Mouse (Mus musculus) forebrain, embryonic 14.5 days (tissue): ENCODE results near the gene Plekhb1. TPM values are rescaled to one million over a fixed set of nuclear protein-coding genes. Genes with fewer than 3 reads are reported as not detected.

Experiments used
- ATAC-seq: fragments of 200-750 bp; cut with Nextera tagmentation; 2 replicates; pipeline ENCODE4 v1.8.0; 2017; ENCODE audit warnings: mild to moderate bottlenecking, moderate library complexity
- DNase-seq: peaks from one replicate; pipeline ENCODE4 v3.0.0-alpha.2; 2015; ENCODE audit warnings: low spot score
- H3K27ac ChIP-seq: fragments of 300-500 bp; sonication (generic); 2 replicates; pipeline ENCODE4 v1.5.1; 2014; ENCODE audit warnings: low read depth, mild to moderate bottlenecking, control low read depth, low read length, moderate library complexity
- H3K27me3 ChIP-seq: fragments of 300-500 bp; sonication (generic); replicated peaks from 2 replicates; pipeline ENCODE4 v1.6.1; 2014; ENCODE audit warnings: low read length, control low read depth, mixed read lengths; ENCODE audit not compliant: control insufficient read depth, insufficient read depth
- H3K36me3 ChIP-seq: fragments of 300-500 bp; sonication (generic); 2 replicates; pipeline ENCODE4 v1.6.1; 2014; ENCODE audit warnings: low read length, control low read depth; ENCODE audit not compliant: control insufficient read depth, insufficient read depth
- H3K4me1 ChIP-seq: fragments of 300-500 bp; sonication (generic); 2 replicates; pipeline ENCODE4 v1.6.1; 2014; ENCODE audit warnings: antibody characterized with exemption, low read length, control low read depth; ENCODE audit not compliant: control insufficient read depth, insufficient read depth
- H3K4me2 ChIP-seq: fragments of 300-500 bp; sonication (generic); 2 replicates; pipeline ENCODE4 v1.6.1; 2014; ENCODE audit warnings: mild to moderate bottlenecking, control low read depth, low read length
- H3K4me3 ChIP-seq: fragments of 300-500 bp; sonication (generic); 2 replicates; pipeline ENCODE4 v1.5.1; 2014; ENCODE audit warnings: low read depth, low read length, control low read depth
- H3K9ac ChIP-seq: fragments of 300-500 bp; sonication (generic); 2 replicates; pipeline ENCODE4 v1.6.1; 2014; ENCODE audit warnings: mild to moderate bottlenecking, low read length, control low read depth, moderate library complexity
- H3K9me3 ChIP-seq: fragments of 300-500 bp; sonication (generic); replicated peaks from 2 replicates; pipeline ENCODE4 v1.6.1; 2016; ENCODE audit warnings: low read length, control low read depth, mixed read lengths; ENCODE audit not compliant: control insufficient read depth
- WGBS: fragments of 180-500 bp; shearing (Covaris S2); extraction: QIAGEN DNeasy Blood & Tissue Kit; methylation state at CpG from one replicate; pipeline ENCODE4 v1.1.7; 2014; 5-methylcytosine and 5-hydroxymethylcytosine counted together
- polyA plus RNA-seq: library from polyadenylated mRNA; unstranded; fragments of >200 nt; fragmentation: Nextera tagmentation; extraction: Ambion mirVana; gene quantifications from 2 replicates; pipeline ENCODE4 v1.2.1, GENCODE M21; 2014

Gene Plekhb1
- 5.7 and 8.0 TPM in 2 replicates for polyA plus RNA-seq

- 65% methylated on average over 8 of the region's 8 CpGs for WGBS
- H3K4me3 ChIP-seq = no peak within 1 kb of the TSS
These were observed at the start of gene Plekhb1 for GRCm38 (mm10) chr7:100662231-100662630. Gene Plekhb1, minus strand, starts transcription at chr7:100662414.

GRCm38 (mm10) chr7:100706883-100707480 lies 44.8 kb upstream of the Plekhb1 start:
- H3K9me3 ChIP-seq = no peaks in the 10 kb centered on the region
- peak overlapping the region; percentile 96 for H3K9ac ChIP-seq
- H3K4me2 ChIP-seq = peak overlapping the region; percentile 70
- WGBS = 1% methylated on average over 23 of the region's 23 CpGs
- no peaks in the 10 kb centered on the region for H3K36me3 ChIP-seq
- DNase-seq = peak; percentile 35
- peak overlapping the region; percentile 82 for H3K4me3 ChIP-seq
- H3K27me3 ChIP-seq = no peaks in the 10 kb centered on the region
- ATAC-seq = no peak
- H3K4me1 ChIP-seq = peaks cover 19% of the 10 kb centered on the region
- peak overlapping the region; percentile 100 for H3K27ac ChIP-seq

More at GRCm38 (mm10) chr7:100662231-100662630, at the start of gene Plekhb1:
- H3K27me3 ChIP-seq = no peaks in the 10 kb centered on the region
- no peaks in the 10 kb centered on the region for H3K9me3 ChIP-seq
- DNase-seq (no peak), ATAC-seq (no peak)
- H3K4me1 ChIP-seq = peaks cover 6% of the 10 kb centered on the region; the same call in 1 of the 2 replicates
- no peaks in the 10 kb centered on the region for H3K36me3 ChIP-seq
- 0 out of 2 replicates have a peak within 1 kb of the TSS, but pooled peaks have one; percentile 4 for H3K9ac ChIP-seq
- no peak within 1 kb of the TSS for H3K27ac ChIP-seq
- peak within 1 kb of the TSS; percentile 36 for H3K4me2 ChIP-seq

GRCm38 (mm10) chr7:100706143-100706841 lies 44.1 kb upstream of the Plekhb1 start, which contains the start of gene Fam168a:
Gene Fam168a, plus strand, starts transcription at chr7:100706635.
- peak within 1 kb of the TSS; percentile 82 for H3K4me3 ChIP-seq
- ATAC-seq = peak; percentile 97
- no peaks in the 10 kb centered on the region for H3K36me3 ChIP-seq
- H3K27me3 ChIP-seq = no peaks in the 10 kb centered on the region
- H3K4me2 ChIP-seq = peak within 1 kb of the TSS; percentile 70
- peak; percentile 98 for DNase-seq
- no peaks in the 10 kb centered on the region for H3K9me3 ChIP-seq
- under 1% methylated on average over 37 of the region's 37 CpGs for WGBS
- H3K4me1 ChIP-seq = peaks cover 19% of the 10 kb centered on the region
- peak within 1 kb of the TSS; percentile 96 for H3K9ac ChIP-seq
- peak within 1 kb of the TSS; percentile 100 for H3K27ac ChIP-seq

GRCm38 (mm10) chr7:100699771-100700770 lies 37.9 kb upstream of the Plekhb1 start:
- Histone ChIP-seq H3K4me3 (no peak overlapping the region), H3K27me3 (no peaks in the 10 kb centered on the region), H3K4me2 (no peak overlapping the region), H3K27ac (no peak overlapping the region), H3K9me3 (no peaks in the 10 kb centered on the region), H3K4me1 (no peaks in the 10 kb centered on the region), H3K36me3 (no peaks in the 10 kb centered on the region), H3K9ac (no peak overlapping the region)
- DNase-seq = no peak
- 77% methylated on average over 8 of the region's 8 CpGs for WGBS
- no peak for ATAC-seq

GRCm38 (mm10) chr7:100693199-100693598 lies 31.0 kb upstream of the Plekhb1 start:
- H3K9me3 ChIP-seq = no peaks in the 10 kb centered on the region
- no peaks in the 10 kb centered on the region for H3K36me3 ChIP-seq
- ATAC-seq = no peak
- H3K4me3 ChIP-seq = no peak overlapping the region
- no peak for DNase-seq
- no peak overlapping the region for H3K27ac ChIP-seq
- H3K27me3 ChIP-seq = no peaks in the 10 kb centered on the region
- no peaks in the 10 kb centered on the region for H3K4me1 ChIP-seq
- H3K9ac ChIP-seq = no peak overlapping the region
- WGBS = 77% methylated on average over 8 of the region's 8 CpGs
- no peak overlapping the region for H3K4me2 ChIP-seq

- ATAC-seq = no peak
- H3K4me3 ChIP-seq = no peak overlapping the region
- WGBS = 86% methylated on average over 7 of the region's 7 CpGs
- no peaks in the 10 kb centered on the region for H3K4me1 ChIP-seq
- no peaks in the 10 kb centered on the region for H3K36me3 ChIP-seq
- H3K27me3 ChIP-seq = no peaks in the 10 kb centered on the region
- no peaks in the 10 kb centered on the region for H3K9me3 ChIP-seq
- DNase-seq = no peak
- H3K4me2 ChIP-seq = no peak overlapping the region
- no peak overlapping the region for H3K27ac ChIP-seq
- H3K9ac ChIP-seq = no peak overlapping the region
These were observed 26.3 kb upstream of the Plekhb1 start for GRCm38 (mm10) chr7:100688471-100688870.

- peak; percentile 66 for ATAC-seq
- Histone ChIP-seq H3K27ac (no peak overlapping the region), H3K4me2 (no peak overlapping the region), H3K9ac (no peak overlapping the region), H3K4me3 (no peak overlapping the region), H3K9me3 (no peaks in the 10 kb centered on the region), H3K36me3 (no peaks in the 10 kb centered on the region), H3K4me1 (no peaks in the 10 kb centered on the region), H3K27me3 (no peaks in the 10 kb centered on the region)
- WGBS = 42% methylated on average over 13 of the region's 13 CpGs
- peak; percentile 85 for DNase-seq
These were observed 23.1 kb upstream of the Plekhb1 start for GRCm38 (mm10) chr7:100685061-100686030.

GRCm38 (mm10) chr7:100684538-100684937 lies 22.3 kb upstream of the Plekhb1 start:
- no peaks in the 10 kb centered on the region for H3K36me3 ChIP-seq
- H3K4me2 ChIP-seq = no peak overlapping the region
- WGBS = 59% methylated on average over 7 of the region's 7 CpGs
- no peaks in the 10 kb centered on the region for H3K4me1 ChIP-seq
- no peaks in the 10 kb centered on the region for H3K9me3 ChIP-seq
- H3K4me3 ChIP-seq = no peak overlapping the region
- ATAC-seq = no peak
- no peak overlapping the region for H3K27ac ChIP-seq
- peak; percentile 77 for DNase-seq
- H3K27me3 ChIP-seq = no peaks in the 10 kb centered on the region
- no peak overlapping the region for H3K9ac ChIP-seq
